In the genomic region with DNA sequence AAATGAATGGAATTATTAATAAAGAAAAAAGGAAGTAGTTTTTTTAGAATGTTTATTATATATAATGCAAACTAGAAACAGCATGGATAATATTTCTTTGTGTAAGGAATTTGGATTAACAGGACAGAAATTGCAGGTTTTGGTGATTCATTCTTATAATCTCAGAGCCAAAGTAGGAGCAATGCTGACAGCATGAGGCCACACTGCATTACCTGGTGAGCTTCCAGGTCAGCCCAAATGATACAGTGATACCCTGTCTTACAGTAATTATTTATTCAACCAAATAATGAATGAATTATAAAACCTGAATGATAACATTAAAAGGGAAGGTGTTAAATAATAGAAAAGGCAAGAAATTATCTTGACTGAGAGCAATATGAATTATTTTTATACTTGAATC, we compare ENCODE assay signal across 16 mouse cellular contexts.
"Had no signal": no experiment of that assay in that cellular context is flagged by ENCODE, and none has a peak within 500 bp of the region (broad histone marks: within the 10 kb centered on the region; RNA-seq: fewer than 3 reads in every experiment).

No protein-coding gene starts in this region.

- DNase-seq: lung, adult 18-20 months; lung, embryonic 14.5 days; lung, postnatal 10 days; lung, postnatal 4 days; retina, postnatal 1 day; right cerebral cortex, postnatal 14 days; thymus, adult 2 months; thymus, postnatal 25 days; thymus, postnatal 4 days had no signal

- H3K4me3 ChIP-seq: midbrain, embryonic 10.5 days; midbrain, embryonic 12.5 days; myocyte; neural tube, embryonic 13.5 days; neural tube, embryonic 15.5 days; stomach, embryonic 15.5 days had no signal

- H3K4me1 ChIP-seq: midbrain, embryonic 10.5 days; midbrain, embryonic 12.5 days; stomach, embryonic 15.5 days had no signal

- H3K27ac ChIP-seq: midbrain, embryonic 10.5 days; midbrain, embryonic 12.5 days; stomach, embryonic 15.5 days; stomach, postnatal 0 days had no signal

- H3K27me3 ChIP-seq: midbrain, embryonic 12.5 days; neural tube, embryonic 13.5 days; neural tube, embryonic 15.5 days; stomach, embryonic 15.5 days had no signal
